Mouse (Mus musculus): Measurements from ENCODE around the gene Nfkbib.

DNA sequence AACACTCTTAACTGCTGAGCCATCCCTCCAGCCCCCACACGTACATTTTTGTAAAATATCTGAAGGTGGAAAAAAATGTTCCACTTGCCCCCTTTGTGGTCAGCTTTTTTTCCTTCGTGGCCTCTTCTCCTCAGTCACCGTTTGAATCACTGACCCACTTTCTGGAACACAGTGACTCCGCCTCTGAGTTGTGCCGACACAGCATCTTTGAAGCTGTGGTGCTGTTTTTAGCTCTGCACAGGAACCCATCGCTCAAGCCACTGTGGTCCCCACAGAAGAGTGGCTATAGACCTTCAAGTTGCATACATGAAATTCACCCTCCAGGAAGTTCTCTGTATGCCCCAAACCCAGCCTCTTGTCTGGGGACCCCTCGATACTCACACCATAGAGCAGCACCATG is 13.5 kb upstream of the Nfkbib start:
- TF ChIP-seq JUN (IDR thresholded peaks at IDR 0.05; ENCODE audit: insufficient read depth, low read depth, low read length) (peak; percentile 80; the same call in 1 of the 2 replicates), POLR2AphosphoS2 (IDR thresholded peaks at IDR 0.05; ENCODE audit: low read depth, low read length) (no peak), HCFC1 (IDR thresholded peaks at IDR 0.05; ENCODE audit: low read depth, low read length) (peak; percentile 11; the same call in 1 of the 2 replicates)
